Mouse (Mus musculus) heart, adult 2 months (tissue): ENCODE results near the gene Rpn2.

ENCODE experiments used
- CTCF ChIP-seq: fragments of 200-600 bp; IDR thresholded peaks from 2 replicates; pipeline ENCODE4 v1.8.1; 2022; ENCODE audit warnings: antibody characterized with exemption, mild to moderate bottlenecking, moderate library complexity
- POLR2A ChIP-seq: fragments of 200-500 bp; IDR thresholded peaks from 2 replicates; pipeline ENCODE4 v1.6.1; 2011; ENCODE audit warnings: mild to moderate bottlenecking, low read depth, low read length, control low read depth; ENCODE audit not compliant: insufficient read depth

DNA sequence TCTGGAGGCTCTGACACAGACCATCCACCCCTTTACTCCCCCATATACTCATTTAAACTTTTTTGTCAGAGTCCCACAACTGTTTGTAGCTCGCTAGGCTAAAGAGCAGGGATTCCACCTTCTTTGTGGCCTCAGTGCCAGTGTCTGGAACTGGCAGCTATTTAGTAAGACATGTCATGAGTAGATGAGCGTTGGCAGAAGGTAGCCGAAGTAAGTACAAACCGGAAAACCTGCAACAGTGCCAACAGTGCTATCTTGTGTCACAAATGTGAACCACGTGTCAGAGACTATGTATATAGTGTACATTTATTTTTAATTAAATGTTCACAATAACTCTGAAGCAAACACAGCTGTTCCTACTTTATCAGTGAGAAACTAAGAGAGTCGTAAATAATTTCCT is 15.0 kb upstream of the Rpn2 start:
- TF ChIP-seq CTCF (no peak), POLR2A (no peak)
